Comparison of ENCODE assay signal across 19 mouse cellular contexts in the genomic region with DNA sequence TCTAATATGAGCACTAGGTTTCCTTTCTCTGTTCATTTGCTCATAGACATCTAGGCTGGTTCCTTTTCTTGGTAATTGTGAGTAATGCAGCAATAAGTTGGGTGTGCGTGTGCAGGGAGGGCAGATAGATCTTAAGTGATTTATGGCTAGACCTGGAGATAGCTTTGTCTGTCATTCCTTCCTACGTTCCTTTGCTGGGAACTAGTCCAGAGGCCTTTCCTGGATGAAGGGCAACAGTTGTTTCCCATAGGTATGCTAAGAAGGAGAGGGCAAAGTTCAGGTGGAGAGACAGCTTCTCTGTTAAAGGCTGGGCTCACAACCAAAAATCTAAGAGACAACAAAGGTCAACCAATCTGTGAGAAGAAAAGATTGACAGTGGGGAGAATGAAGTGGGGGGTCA. TPM values are rescaled to one million over a fixed set of nuclear protein-coding genes. Genes with fewer than 3 reads are reported as not detected.
DNase-seq lines count a peak whose midpoint lies in the region; ATAC-seq and TF ChIP-seq lines count a peak whose summit lies in the region.
"Had no signal": no experiment of that assay in that cellular context is flagged by ENCODE, and none has a peak within 500 bp of the region (broad histone marks: within the 10 kb centered on the region; RNA-seq: fewer than 3 reads in every experiment).

No protein-coding gene starts in this region.

- no peak for TF ChIP-seq CTCF in liver, adult 2 months (IDR thresholded peaks at IDR 0.05; ENCODE audit: low read depth, low read length)
- no peak for TF ChIP-seq CTCF in liver, postnatal 0 days (IDR thresholded peaks at IDR 0.05; ENCODE audit: low read depth)

- no peak for TF ChIP-seq EP300 in liver, postnatal 0 days (IDR thresholded peaks at IDR 0.05; ENCODE audit: low read depth)

- TF ChIP-seq POLR2A in liver, adult 2 months (IDR thresholded peaks at IDR 0.05; ENCODE audit: extremely low read depth, insufficient read depth, low read length), result no peak

- no peaks in the 10 kb centered on the region for H3K36me3 ChIP-seq in liver, adult 2 months (ENCODE audit: control insufficient read depth, insufficient read depth, low read length)
- no peaks in the 10 kb centered on the region for H3K36me3 ChIP-seq in liver, postnatal 0 days (replicated peaks; ENCODE audit: insufficient read depth, low read length)
- H3K36me3 ChIP-seq: embryonic facial prominence, embryonic 10.5 days; heart, embryonic 13.5 days; hindbrain, embryonic 12.5 days had no signal

- no peaks in the 10 kb centered on the region for H3K9me3 ChIP-seq in liver, postnatal 0 days (ENCODE audit: low read length)
- H3K9me3 ChIP-seq: embryonic facial prominence, embryonic 10.5 days; forebrain, embryonic 13.5 days; heart, embryonic 13.5 days; hindbrain, embryonic 12.5 days had no signal

- no peak overlapping the region for H3K9ac ChIP-seq in liver, adult 2 months (ENCODE audit: low read depth, low read length)
- H3K9ac ChIP-seq in liver, postnatal 0 days (replicated peaks), result no peak overlapping the region
- H3K9ac ChIP-seq: forebrain, embryonic 13.5 days; forebrain, postnatal 0 days; heart, embryonic 13.5 days; hindbrain, embryonic 12.5 days had no signal

- H3K4me1 ChIP-seq in liver, adult 2 months (ENCODE audit: control insufficient read depth, insufficient read depth, low read length), result peaks cover 5% of the 10 kb centered on the region; the same call in 1 of the 2 replicates
- no peaks in the 10 kb centered on the region for H3K4me1 ChIP-seq in liver, postnatal 0 days (ENCODE audit: insufficient read depth)
- H3K4me1 ChIP-seq: embryonic facial prominence, embryonic 10.5 days; forebrain, embryonic 13.5 days; heart, embryonic 13.5 days; hindbrain, embryonic 12.5 days had no signal

- H3K4me2 ChIP-seq in liver, postnatal 0 days (ENCODE audit: low read depth, low read length), result no peak overlapping the region
- H3K4me2 ChIP-seq: forebrain, embryonic 13.5 days; heart, embryonic 13.5 days; hindbrain, embryonic 12.5 days had no signal

- 50% methylated on average over 2 of the region's 2 CpGs for WGBS in liver, adult 2 months
- 63% methylated on average over 2 of the region's 2 CpGs for WGBS in liver, postnatal 0 days (ENCODE audit: insufficient replicate concordance)

- H3K4me3 ChIP-seq in liver, adult 2 months (ENCODE audit: insufficient read depth, low read depth, low read length), result no peak overlapping the region
- H3K4me3 ChIP-seq in liver, postnatal 0 days (ENCODE audit: low read depth, low read length), result no peak overlapping the region
- H3K4me3 ChIP-seq: embryonic facial prominence, embryonic 10.5 days; forebrain, embryonic 13.5 days; heart, embryonic 13.5 days; hindbrain, embryonic 12.5 days had no signal

- H3K27ac ChIP-seq in liver, adult 2 months (replicated peaks; ENCODE audit: insufficient read depth, low read depth, low read length), result no peak overlapping the region
- no peak overlapping the region for H3K27ac ChIP-seq in liver, postnatal 0 days (ENCODE audit: low read depth)
- H3K27ac ChIP-seq: embryonic facial prominence, embryonic 10.5 days; forebrain, embryonic 13.5 days; heart, embryonic 13.5 days; hindbrain, embryonic 12.5 days had no signal

- ATAC-seq in liver, postnatal 0 days, result no peak
- ATAC-seq: activated CD4-positive, CD25-positive, alpha-beta regulatory T cell, adult 4 months; forebrain, embryonic 13.5 days; forebrain, postnatal 0 days; Patski had no signal

- H3K27me3 ChIP-seq in liver, adult 2 months (ENCODE audit: control insufficient read depth, insufficient read depth, low read length), result no peaks in the 10 kb centered on the region
- H3K27me3 ChIP-seq in liver, postnatal 0 days (ENCODE audit: insufficient read depth, low read length), result no peaks in the 10 kb centered on the region
- H3K27me3 ChIP-seq: CH12.LX; forebrain, embryonic 13.5 days; heart, embryonic 13.5 days; hindbrain, embryonic 12.5 days; Patski had no signal

- peak; percentile 26 for DNase-seq in kidney, adult 18-20 months
- DNase-seq in kidney, postnatal 4 days, result no peak
- peak; percentile 59 for DNase-seq in liver, adult 2 months (ENCODE audit: extremely low read depth, low read depth, low spot score)
- DNase-seq in liver, postnatal 0 days, result no peak
- peak; percentile 41 to 48 for DNase-seq in kidney, postnatal 25 days
- DNase-seq in cerebellum, adult 11-12 months, result no peak
- DNase-seq: adrenal gland, postnatal 14 days; cerebellum, adult 18-20 months; cerebellum, postnatal 10 days; forebrain, postnatal 0 days; gastrocnemius, postnatal 25 days; heart, postnatal 4 days had no signal

- no peaks in the 10 kb centered on the region for H3K79me2 ChIP-seq in liver, adult 2 months (ENCODE audit: control insufficient read depth, insufficient read depth, low read length)

RNA-seq across cellular contexts. Expression of a gene that starts 28.7 kb away (rescaled TPM):
- 158 and 174 TPM in 2 replicates for total RNA-seq in liver, adult 2 months (2014; rRNA removed)
- polyA plus RNA-seq in liver, adult 2 months (2012; rRNA removed), result 33.3 and 37.6 TPM in 2 replicates
- 40.5 and 43.4 TPM in 2 replicates for polyA plus RNA-seq in liver, postnatal 0 days (2015; fragmentation: Nextera tagmentation; extraction: Ambion mirVana)

RNA-seq across cellular contexts. Expression of a gene that starts 46.8 kb away (rescaled TPM):
- 6.0 and 6.3 TPM in 2 replicates for total RNA-seq in liver, adult 2 months (2014; rRNA removed)
- 0.87 and 1.3 TPM in 2 replicates for polyA plus RNA-seq in liver, adult 2 months (2012; rRNA removed)
- 1.5 and 1.9 TPM in 2 replicates for polyA plus RNA-seq in liver, postnatal 0 days (2015; fragmentation: Nextera tagmentation; extraction: Ambion mirVana)

Comparison
In these comparisons a context has a peak if more than half of its experiments do, and no peak if none do; other contexts are left out.
1. DNase-seq: peak in kidney, adult 18-20 months (single experiment), liver, adult 2 months (single experiment) and kidney, postnatal 25 days (2 of 2); none in kidney, postnatal 4 days (0 of 2), liver, postnatal 0 days (single experiment) and cerebellum, adult 11-12 months (single experiment).